Mouse (Mus musculus) testis, adult 2 months (tissue): Measurements from ENCODE around the gene Gnb1l. TPM values are rescaled to one million over a fixed set of nuclear protein-coding genes. Genes with fewer than 3 reads are reported as not detected.

Source experiments
- H3K27ac ChIP-seq: fragments of 200-500 bp; 2 replicates; pipeline ENCODE4 v1.5.1; 2012; ENCODE audit warnings: low read depth, low read length; ENCODE audit not compliant: control insufficient read depth, insufficient read depth
- H3K27me3 ChIP-seq: fragments of 200-500 bp; 2 replicates; pipeline ENCODE4 v1.6.1; 2012; ENCODE audit warnings: mild to moderate bottlenecking, low read length, moderate library complexity; ENCODE audit not compliant: control insufficient read depth, insufficient read depth
- H3K36me3 ChIP-seq: fragments of 200-500 bp; 2 replicates; pipeline ENCODE4 v1.6.1; 2012; ENCODE audit warnings: mild to moderate bottlenecking, low read length; ENCODE audit not compliant: control insufficient read depth, insufficient read depth
- H3K4me1 ChIP-seq: fragments of 200-500 bp; 2 replicates; pipeline ENCODE4 v1.6.1; 2012; ENCODE audit warnings: low read length; ENCODE audit not compliant: control insufficient read depth, insufficient read depth
- H3K4me3 ChIP-seq: fragments of 200-500 bp; 2 replicates; pipeline ENCODE4 v1.5.1; 2012; ENCODE audit warnings: low read depth, mild to moderate bottlenecking, low read length, moderate library complexity, mixed read lengths; ENCODE audit not compliant: control insufficient read depth
- CTCF ChIP-seq: fragments of 200-500 bp; IDR thresholded peaks from 2 replicates; pipeline ENCODE4 v1.5.1; 2012; ENCODE audit warnings: low read depth, mild to moderate bottlenecking, inconsistent platforms, low read length, moderate library complexity; ENCODE audit not compliant: control insufficient read depth, insufficient read depth, insufficient replicate concordance
- POLR2A ChIP-seq: fragments of 200-500 bp; IDR thresholded peaks from 2 replicates; pipeline ENCODE4 v1.6.1; 2012; ENCODE audit warnings: low read depth, mild to moderate bottlenecking, inconsistent platforms, low read length, moderate library complexity; ENCODE audit not compliant: control insufficient read depth
- polyA plus RNA-seq: library from polyadenylated mRNA; depleted of rRNA; stranded (reverse); fragments of >200 nt; gene quantifications from 2 replicates; pipeline ENCODE4 v1.2.3, GENCODE M21; 2012

Gene Gnb1l
- polyA plus RNA-seq, 1 experiment = 75.5 TPM

- Histone ChIP-seq H3K36me3 (no peaks in the 10 kb centered on the region), H3K27ac (no peak overlapping the region), H3K4me1 (peaks cover 65% of the 10 kb centered on the region), H3K4me3 (peak overlapping the region; percentile 33), H3K27me3 (no peaks in the 10 kb centered on the region; the same call in 1 of the 2 replicates)
- TF ChIP-seq POLR2A (no peak), CTCF (no peak)
Measured at GRCm38 (mm10) chr16:18588738-18589055, 90.2 kb downstream of the Gnb1l start.

GRCm38 (mm10) chr16:18589080-18589621 lies 90.6 kb downstream of the Gnb1l start:
- no peaks in the 10 kb centered on the region for H3K36me3 ChIP-seq

GRCm38 (mm10) chr16:18589804-18590790 lies 91.6 kb downstream of the Gnb1l start, which contains the start of gene Tbx1:
TSS of gene Tbx1 (minus strand) at chr16:18590671.
- Histone ChIP-seq H3K4me1 (peaks cover 55% of the 10 kb centered on the region), H3K27ac (no peak within 1 kb of the TSS), H3K27me3 (no peaks in the 10 kb centered on the region; the same call in 1 of the 2 replicates), H3K4me3 (peak within 1 kb of the TSS; percentile 75), H3K36me3 (no peaks in the 10 kb centered on the region)
- TF ChIP-seq CTCF = 0 out of 2 replicates have a peak, but pooled peaks have one; percentile 1
- TF ChIP-seq POLR2A = no peak

More at GRCm38 (mm10) chr16:18589080-18589621, 90.6 kb downstream of the Gnb1l start:
- H3K27ac ChIP-seq = no peak overlapping the region
- no peak for TF ChIP-seq CTCF
- no peak for TF ChIP-seq POLR2A
- no peaks in the 10 kb centered on the region; the same call in 1 of the 2 replicates for H3K27me3 ChIP-seq
- no peak overlapping the region for H3K4me3 ChIP-seq
- H3K4me1 ChIP-seq = peaks cover 62% of the 10 kb centered on the region

GRCm38 (mm10) chr16:18591047-18592018 lies 92.8 kb downstream of the Gnb1l start:
- H3K4me1 ChIP-seq = peaks cover 42% of the 10 kb centered on the region
- H3K4me3 ChIP-seq = peak overlapping the region; percentile 75
- no peaks in the 10 kb centered on the region for H3K36me3 ChIP-seq
- TF ChIP-seq CTCF = no peak
- TF ChIP-seq POLR2A = peak; percentile 44; the same call in 1 of the 2 replicates
- no peaks in the 10 kb centered on the region; the same call in 1 of the 2 replicates for H3K27me3 ChIP-seq
- H3K27ac ChIP-seq = peak overlapping the region; percentile 25; the same call in 1 of the 2 replicates

GRCm38 (mm10) chr16:18593930-18594329 lies 95.4 kb downstream of the Gnb1l start:
- Histone ChIP-seq H3K4me1 (peaks cover 28% of the 10 kb centered on the region), H3K27ac (no peak overlapping the region), H3K36me3 (no peaks in the 10 kb centered on the region), H3K27me3 (no peaks in the 10 kb centered on the region), H3K4me3 (no peak overlapping the region)
- no peak for TF ChIP-seq POLR2A
- TF ChIP-seq CTCF = no peak

GRCm38 (mm10) chr16:18596255-18596654 lies 97.7 kb downstream of the Gnb1l start:
- H3K36me3 ChIP-seq = no peaks in the 10 kb centered on the region
- TF ChIP-seq POLR2A (no peak), CTCF (no peak)
- no peaks in the 10 kb centered on the region for H3K27me3 ChIP-seq
- peaks cover 10% of the 10 kb centered on the region for H3K4me1 ChIP-seq
- H3K4me3 ChIP-seq = no peak overlapping the region
- no peak overlapping the region for H3K27ac ChIP-seq

- Histone ChIP-seq H3K36me3 (no peaks in the 10 kb centered on the region), H3K4me3 (no peak overlapping the region), H3K27ac (no peak overlapping the region), H3K4me1 (peaks cover 2% of the 10 kb centered on the region; the same call in 1 of the 2 replicates), H3K27me3 (no peaks in the 10 kb centered on the region)
- TF ChIP-seq POLR2A (no peak), CTCF (no peak)
Measured at GRCm38 (mm10) chr16:18598006-18598405, 99.5 kb downstream of the Gnb1l start.
